In genomic region chr13:17301590-17301989, GRCm38 (mm10) we compare ENCODE assay signal across 27 mouse cellular contexts.
"Had no signal": no experiment of that assay in that cellular context is flagged by ENCODE, and none has a peak within 500 bp of the region (broad histone marks: within the 10 kb centered on the region; RNA-seq: fewer than 3 reads in every experiment).

No protein-coding gene starts in this region.

- H3K9ac ChIP-seq: heart, embryonic 13.5 days; heart, embryonic 15.5 days; hindbrain, embryonic 12.5 days; hindbrain, embryonic 14.5 days; intestine, embryonic 15.5 days; limb, embryonic 12.5 days; liver, embryonic 13.5 days had no signal

- DNase-seq: gastrocnemius, postnatal 14 days; gastrocnemius, postnatal 36 days; heart, adult 11 months; heart, adult 2 months; heart, postnatal 14 days; heart, postnatal 36 days; kidney, adult 18-20 months; kidney, adult 8-10 months; kidney, postnatal 10 days; kidney, postnatal 25 days; kidney, postnatal 4 days; liver; liver, embryonic 13.5 days had no signal

- H3K36me3 ChIP-seq: heart, embryonic 13.5 days; heart, embryonic 15.5 days; hindbrain, embryonic 12.5 days; intestine, embryonic 15.5 days; limb, embryonic 10.5 days; limb, embryonic 12.5 days; liver, embryonic 13.5 days had no signal

- H3K27me3 ChIP-seq: heart, embryonic 13.5 days; heart, embryonic 15.5 days; hindbrain, embryonic 12.5 days; intestine, embryonic 15.5 days; limb, embryonic 12.5 days; liver, embryonic 13.5 days had no signal

- H3K4me3 ChIP-seq: heart, adult 2 months; heart, embryonic 13.5 days; heart, embryonic 15.5 days; hindbrain, embryonic 12.5 days; intestine, embryonic 15.5 days; layer of hippocampus, adult 2 months; left cerebral cortex, adult 2 months; limb, embryonic 10.5 days; limb, embryonic 12.5 days; liver, embryonic 13.5 days had no signal

- H3K27ac ChIP-seq: heart, adult 2 months; heart, embryonic 13.5 days; heart, embryonic 15.5 days; hindbrain, embryonic 12.5 days; hindbrain, embryonic 14.5 days; intestine, embryonic 15.5 days; layer of hippocampus, adult 2 months; left cerebral cortex, adult 2 months; limb, embryonic 10.5 days; limb, embryonic 12.5 days; liver, embryonic 13.5 days had no signal

- H3K9me3 ChIP-seq: heart, embryonic 13.5 days; heart, embryonic 15.5 days; hindbrain, embryonic 12.5 days; intestine, embryonic 15.5 days; limb, embryonic 10.5 days; limb, embryonic 12.5 days; liver, embryonic 13.5 days had no signal

- ATAC-seq: hindbrain, embryonic 16.5 days; inflammation-experienced regulatory T-cells, adult 6 months; intestine, embryonic 15.5 days; intestine, postnatal 0 days had no signal

- H3K4me1 ChIP-seq: hindbrain, embryonic 12.5 days; intestine, embryonic 15.5 days; liver, embryonic 13.5 days had no signal

- H3K4me2 ChIP-seq: heart, embryonic 11.5 days; heart, embryonic 13.5 days; heart, embryonic 15.5 days; hindbrain, embryonic 12.5 days; hindbrain, embryonic 14.5 days; intestine, embryonic 15.5 days; limb, embryonic 12.5 days; liver, embryonic 11.5 days; liver, embryonic 13.5 days had no signal
